Mouse (Mus musculus): Measurements from ENCODE around the gene Sema6c. TPM values are rescaled to one million over a fixed set of nuclear protein-coding genes. Genes with fewer than 3 reads are reported as not detected.

Sema6c gene
- polyA plus RNA-seq, 1 experiment from 2014 or later: 22.8 TPM

DNA sequence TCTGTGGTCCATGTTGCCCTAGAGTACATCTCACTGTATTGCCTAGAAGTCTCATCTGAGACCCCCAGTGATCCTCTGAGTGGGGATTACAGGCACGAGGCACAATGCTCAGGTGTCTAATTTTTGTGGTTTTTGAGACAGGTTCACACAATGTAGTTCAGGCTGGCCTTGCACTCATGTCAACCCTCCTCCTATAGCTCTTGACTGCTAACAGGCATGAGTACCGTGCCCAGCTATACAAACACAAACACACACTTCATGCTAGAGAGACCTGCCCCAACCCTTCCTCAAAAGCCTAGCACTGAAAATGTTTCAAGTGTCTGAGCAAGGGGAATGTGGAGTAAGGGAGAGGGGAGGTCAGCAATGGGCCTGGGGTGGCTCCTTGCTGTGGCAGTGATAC is 25.8 kb downstream of the Sema6c start:
- no peak overlapping the region for H3K9ac ChIP-seq (ENCODE audit: low read length)
- H3K9me3 ChIP-seq (replicated peaks; ENCODE audit: control insufficient read depth, low read length): no peaks in the 10 kb centered on the region
- peaks cover 70% of the 10 kb centered on the region for H3K36me3 ChIP-seq (ENCODE audit: control insufficient read depth, insufficient read depth, low read length)
- no peaks in the 10 kb centered on the region for H3K27me3 ChIP-seq (replicated peaks; ENCODE audit: control insufficient read depth, insufficient read depth, low read length)
- H3K4me3 ChIP-seq (ENCODE audit: low read depth, low read length): no peak overlapping the region
- DNase-seq (ENCODE audit: low spot score) (no peak), ATAC-seq (no peak)
- 90% methylated on average over 2 of the region's 2 CpGs for WGBS
- no peaks in the 10 kb centered on the region for H3K4me1 ChIP-seq (ENCODE audit: control insufficient read depth, insufficient read depth, low read length)
- no peak overlapping the region for H3K27ac ChIP-seq (ENCODE audit: low read depth, low read length)
- H3K4me2 ChIP-seq (ENCODE audit: low read length): no peak overlapping the region

DNA sequence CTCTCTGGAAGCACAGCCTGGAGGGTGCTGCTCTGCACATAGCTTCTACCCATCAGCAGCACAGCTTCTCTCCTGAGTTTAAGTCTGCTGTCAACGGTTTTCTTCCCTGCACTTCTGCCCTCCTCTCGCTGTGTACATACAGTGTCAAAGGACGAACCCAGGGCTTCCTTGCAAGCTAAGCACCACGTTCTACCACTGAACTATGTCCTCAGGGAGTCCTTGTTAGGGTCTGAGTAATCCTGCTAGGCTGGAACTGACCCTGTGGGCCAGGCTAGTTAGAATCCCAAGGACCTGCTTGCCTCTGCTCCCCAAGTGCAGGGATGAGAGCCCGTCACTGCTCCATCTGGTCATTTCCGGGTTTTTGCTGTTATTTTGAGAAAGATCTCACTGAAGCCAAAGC is 26.6 kb downstream of the Sema6c start:
- H3K9me3 ChIP-seq (replicated peaks; ENCODE audit: control insufficient read depth, low read length): no peaks in the 10 kb centered on the region
- H3K27me3 ChIP-seq (replicated peaks; ENCODE audit: control insufficient read depth, insufficient read depth, low read length): no peaks in the 10 kb centered on the region
- no peak overlapping the region for H3K4me2 ChIP-seq (ENCODE audit: low read length)
- H3K4me1 ChIP-seq (ENCODE audit: control insufficient read depth, insufficient read depth, low read length): no peaks in the 10 kb centered on the region
- H3K36me3 ChIP-seq (ENCODE audit: control insufficient read depth, insufficient read depth, low read length): peaks cover 70% of the 10 kb centered on the region
- no peak overlapping the region for H3K4me3 ChIP-seq (ENCODE audit: low read depth, low read length)
- H3K27ac ChIP-seq (ENCODE audit: low read depth, low read length): no peak overlapping the region
- ATAC-seq: no peak
- WGBS: 88% methylated on average over 6 of the region's 6 CpGs
- DNase-seq (ENCODE audit: low spot score): no peak
- no peak overlapping the region for H3K9ac ChIP-seq (ENCODE audit: low read length)

DNA sequence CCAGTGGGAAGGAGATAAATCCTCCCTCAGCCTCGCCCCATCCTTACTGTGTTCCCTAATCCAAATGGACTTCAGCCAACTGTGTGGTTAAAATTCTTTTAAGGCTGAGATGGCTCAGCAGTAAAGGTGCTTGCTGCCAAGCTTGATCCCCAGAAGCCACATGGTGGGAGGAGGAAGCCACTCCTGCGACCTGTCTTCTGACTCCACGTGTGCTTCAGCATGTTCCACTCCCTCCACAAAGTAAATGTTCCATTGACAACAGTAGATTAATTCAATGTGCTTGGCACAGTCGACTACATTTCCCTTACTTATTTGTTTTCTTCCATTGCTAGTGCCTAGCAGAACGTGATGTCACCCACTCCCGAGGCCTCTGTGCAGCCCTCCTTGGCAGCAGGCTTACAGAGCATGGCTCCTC is 34.5 kb downstream of the Sema6c start:
- no peak overlapping the region for H3K27ac ChIP-seq (ENCODE audit: low read depth, low read length)
- no peak overlapping the region for H3K4me2 ChIP-seq (ENCODE audit: low read length)
- peaks cover 62% of the 10 kb centered on the region for H3K36me3 ChIP-seq (ENCODE audit: control insufficient read depth, insufficient read depth, low read length)
- no peak overlapping the region for H3K4me3 ChIP-seq (ENCODE audit: low read depth, low read length)
- H3K9ac ChIP-seq (ENCODE audit: low read length): no peak overlapping the region
- no peaks in the 10 kb centered on the region for H3K4me1 ChIP-seq (ENCODE audit: control insufficient read depth, insufficient read depth, low read length)
- H3K9me3 ChIP-seq (replicated peaks; ENCODE audit: control insufficient read depth, low read length): no peaks in the 10 kb centered on the region
- WGBS: 76% methylated on average over 6 of the region's 6 CpGs
- ATAC-seq (no peak), DNase-seq (ENCODE audit: low spot score) (no peak)
- H3K27me3 ChIP-seq (replicated peaks; ENCODE audit: control insufficient read depth, insufficient read depth, low read length): no peaks in the 10 kb centered on the region

DNA sequence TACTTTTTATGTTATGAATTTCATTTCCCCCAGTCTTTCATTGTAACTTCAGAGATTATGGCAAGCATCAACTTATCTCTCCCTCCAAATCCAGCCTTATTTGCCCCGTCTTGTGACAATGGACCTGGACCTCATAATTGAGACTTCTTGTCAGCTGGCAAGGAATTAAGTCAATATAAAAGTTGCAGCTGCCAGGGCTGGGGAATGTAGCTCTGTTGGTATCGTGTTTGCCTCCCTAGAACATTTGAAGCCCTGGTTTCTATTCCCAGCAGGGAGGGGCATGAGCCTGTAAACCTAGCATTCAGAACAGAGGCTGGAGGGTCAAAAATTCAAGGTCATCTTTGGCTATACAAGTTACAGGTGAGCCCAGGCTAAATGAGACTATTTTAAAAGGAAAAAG is 35.5 kb downstream of the Sema6c start:
- peaks cover 62% of the 10 kb centered on the region for H3K36me3 ChIP-seq (ENCODE audit: control insufficient read depth, insufficient read depth, low read length)
- whole genome bisulfite sequencing: 85% methylated on average over 2 of the region's 2 CpGs
- no peak overlapping the region for H3K27ac ChIP-seq (ENCODE audit: low read depth, low read length)
- H3K27me3 ChIP-seq (replicated peaks; ENCODE audit: control insufficient read depth, insufficient read depth, low read length): no peaks in the 10 kb centered on the region
- H3K4me3 ChIP-seq (ENCODE audit: low read depth, low read length): no peak overlapping the region
- no peak overlapping the region for H3K9ac ChIP-seq (ENCODE audit: low read length)
- no peak for DNase-seq (ENCODE audit: low spot score)
- no peak for ATAC-seq
- H3K4me1 ChIP-seq (ENCODE audit: control insufficient read depth, insufficient read depth, low read length): no peaks in the 10 kb centered on the region
- H3K4me2 ChIP-seq (ENCODE audit: low read length): no peak overlapping the region
- H3K9me3 ChIP-seq (replicated peaks; ENCODE audit: control insufficient read depth, low read length): no peaks in the 10 kb centered on the region

DNA sequence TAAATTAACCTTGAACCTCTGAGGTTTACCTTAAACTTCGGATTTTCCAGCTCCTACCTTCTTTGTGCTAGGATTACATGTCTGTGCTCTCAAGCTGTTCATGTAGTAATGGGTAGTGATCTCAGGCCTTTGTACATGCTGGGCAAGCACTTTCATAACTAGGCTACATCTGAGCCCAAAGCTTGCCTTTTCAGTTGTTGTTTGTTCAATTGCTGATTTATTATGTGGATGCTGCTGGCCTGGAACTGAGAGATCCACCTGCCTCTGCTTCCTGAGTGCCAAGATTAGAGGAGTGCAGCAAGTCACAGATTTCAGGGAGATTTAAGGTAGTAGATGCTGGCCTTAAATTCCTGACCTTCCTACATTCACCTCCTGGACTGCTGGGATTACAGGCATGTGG is 38.8 kb downstream of the Sema6c start:
- Histone ChIP-seq H3K27ac (ENCODE audit: low read depth, low read length) (no peak overlapping the region), H3K9me3 (replicated peaks; ENCODE audit: control insufficient read depth, low read length) (no peaks in the 10 kb centered on the region), H3K9ac (ENCODE audit: low read length) (no peak overlapping the region), H3K4me1 (ENCODE audit: control insufficient read depth, insufficient read depth, low read length) (no peaks in the 10 kb centered on the region), H3K4me2 (ENCODE audit: low read length) (no peak overlapping the region), H3K36me3 (ENCODE audit: control insufficient read depth, insufficient read depth, low read length) (peaks cover 85% of the 10 kb centered on the region), H3K27me3 (replicated peaks; ENCODE audit: control insufficient read depth, insufficient read depth, low read length) (no peaks in the 10 kb centered on the region), H3K4me3 (ENCODE audit: low read depth, low read length) (no peak overlapping the region)
- WGBS: 87% methylated on average over 1 of the region's 1 CpGs
- DNase-seq (ENCODE audit: low spot score) (no peak), ATAC-seq (no peak)

DNA sequence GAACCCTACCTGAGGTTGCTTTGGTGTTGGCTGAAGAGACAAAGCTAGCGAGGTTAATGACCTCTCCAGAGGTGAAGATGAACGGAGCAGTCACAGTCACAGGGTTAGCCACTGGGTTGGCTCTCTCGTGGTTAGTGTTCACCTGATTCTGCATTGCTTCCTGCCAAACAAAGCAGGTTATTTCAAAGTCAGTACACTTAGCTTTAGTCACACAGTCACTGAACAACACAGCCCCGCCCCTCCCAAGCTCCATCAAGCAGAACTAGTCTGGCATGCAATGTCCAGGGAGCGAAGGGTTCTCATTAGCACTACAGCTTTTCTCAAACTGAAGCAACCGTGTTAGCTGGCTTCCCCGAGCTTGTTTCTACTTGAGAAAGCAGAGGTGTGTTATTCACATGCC is 39.9 kb downstream of the Sema6c start:
- H3K4me3 ChIP-seq (ENCODE audit: low read depth, low read length): no peak overlapping the region
- H3K9me3 ChIP-seq (replicated peaks; ENCODE audit: control insufficient read depth, low read length): no peaks in the 10 kb centered on the region
- 75% methylated on average over 7 of the region's 7 CpGs for WGBS
- ATAC-seq (no peak), DNase-seq (ENCODE audit: low spot score) (no peak)
- H3K4me2 ChIP-seq (ENCODE audit: low read length): no peak overlapping the region
- peaks cover 84% of the 10 kb centered on the region for H3K36me3 ChIP-seq (ENCODE audit: control insufficient read depth, insufficient read depth, low read length)
- no peak overlapping the region for H3K9ac ChIP-seq (ENCODE audit: low read length)
- no peak overlapping the region for H3K27ac ChIP-seq (ENCODE audit: low read depth, low read length)
- no peaks in the 10 kb centered on the region for H3K4me1 ChIP-seq (ENCODE audit: control insufficient read depth, insufficient read depth, low read length)
- H3K27me3 ChIP-seq (replicated peaks; ENCODE audit: control insufficient read depth, insufficient read depth, low read length): no peaks in the 10 kb centered on the region

DNA sequence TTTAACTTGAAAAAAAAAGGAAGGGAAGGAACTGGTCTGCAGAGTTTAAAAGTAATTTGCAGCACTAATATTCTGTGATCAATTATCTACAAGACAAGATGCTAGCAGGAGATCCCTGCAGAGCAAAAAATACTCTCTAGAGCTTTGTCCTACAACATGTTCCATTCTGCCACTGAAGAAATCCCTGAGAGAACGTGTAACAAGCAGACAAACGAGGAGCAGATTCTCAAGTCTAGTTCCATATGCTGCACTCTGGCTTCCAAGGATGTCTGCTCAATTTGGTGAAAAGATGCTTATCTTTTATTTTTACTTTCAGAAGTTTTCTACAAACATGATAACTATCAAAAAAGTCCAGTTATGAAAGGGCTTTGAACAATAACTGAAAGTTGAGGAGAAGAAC is 40.3 kb downstream of the Sema6c start:
- 63% methylated on average over 2 of the region's 2 CpGs for WGBS
- H3K9me3 ChIP-seq (replicated peaks; ENCODE audit: control insufficient read depth, low read length): no peaks in the 10 kb centered on the region
- peaks cover 82% of the 10 kb centered on the region for H3K36me3 ChIP-seq (ENCODE audit: control insufficient read depth, insufficient read depth, low read length)
- ATAC-seq (no peak), DNase-seq (ENCODE audit: low spot score) (no peak)
- H3K9ac ChIP-seq (ENCODE audit: low read length): no peak overlapping the region
- H3K4me3 ChIP-seq (ENCODE audit: low read depth, low read length): no peak overlapping the region
- H3K4me1 ChIP-seq (ENCODE audit: control insufficient read depth, insufficient read depth, low read length): no peaks in the 10 kb centered on the region
- no peak overlapping the region for H3K27ac ChIP-seq (ENCODE audit: low read depth, low read length)
- no peak overlapping the region for H3K4me2 ChIP-seq (ENCODE audit: low read length)
- H3K27me3 ChIP-seq (replicated peaks; ENCODE audit: control insufficient read depth, insufficient read depth, low read length): no peaks in the 10 kb centered on the region

DNA sequence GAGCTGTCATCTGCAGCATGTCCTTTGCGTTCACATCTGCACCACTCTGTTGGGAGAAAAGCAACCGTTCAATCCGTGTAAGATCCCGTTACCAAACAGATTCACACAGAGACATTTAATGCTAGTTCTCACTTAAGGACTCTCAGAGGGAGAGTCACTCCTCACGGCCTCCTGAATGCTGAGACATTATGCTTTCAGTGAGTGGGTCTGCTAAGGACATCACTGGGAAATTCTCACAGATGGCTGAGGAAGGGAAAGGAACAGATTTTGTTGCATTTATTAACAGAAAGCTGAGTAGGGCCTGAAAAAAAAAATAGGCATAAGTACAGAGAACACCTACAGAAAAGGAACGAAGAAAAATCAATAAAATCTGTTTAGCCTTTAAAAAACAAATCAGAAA is 43.6 kb downstream of the Sema6c start:
- Histone ChIP-seq H3K9me3 (replicated peaks; ENCODE audit: control insufficient read depth, low read length) (no peaks in the 10 kb centered on the region), H3K9ac (ENCODE audit: low read length) (no peak overlapping the region), H3K27me3 (replicated peaks; ENCODE audit: control insufficient read depth, insufficient read depth, low read length) (no peaks in the 10 kb centered on the region), H3K4me1 (ENCODE audit: control insufficient read depth, insufficient read depth, low read length) (no peaks in the 10 kb centered on the region), H3K4me2 (ENCODE audit: low read length) (no peak overlapping the region), H3K36me3 (ENCODE audit: control insufficient read depth, insufficient read depth, low read length) (peaks cover 74% of the 10 kb centered on the region), H3K27ac (ENCODE audit: low read depth, low read length) (no peak overlapping the region), H3K4me3 (ENCODE audit: low read depth, low read length) (no peak overlapping the region)
- ATAC-seq (no peak), DNase-seq (ENCODE audit: low spot score) (no peak)
- 91% methylated on average over 6 of the region's 6 CpGs for WGBS

DNA sequence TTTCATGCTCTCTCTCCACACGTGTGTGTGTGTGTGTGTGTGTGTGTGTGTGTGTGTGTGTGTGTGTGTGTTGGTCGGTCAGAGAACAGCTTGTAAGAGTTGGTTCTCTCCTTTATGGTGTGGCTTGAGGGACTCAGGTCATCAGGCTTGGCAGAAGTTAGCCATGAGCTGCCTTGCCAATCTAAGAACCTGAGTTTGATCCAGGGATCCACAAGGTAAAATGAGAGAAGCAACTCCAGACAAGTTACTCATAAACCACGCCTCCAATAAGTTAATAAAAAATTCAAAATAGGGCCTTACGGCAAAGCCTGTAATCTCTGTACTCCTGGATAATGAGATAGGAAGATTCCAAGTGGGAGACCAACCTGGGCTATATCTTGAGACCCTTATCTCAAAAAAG is 48.0 kb downstream of the Sema6c start:
- no peaks in the 10 kb centered on the region for H3K4me1 ChIP-seq (ENCODE audit: control insufficient read depth, insufficient read depth, low read length)
- no peak overlapping the region for H3K4me2 ChIP-seq (ENCODE audit: low read length)
- no peak overlapping the region for H3K9ac ChIP-seq (ENCODE audit: low read length)
- WGBS: 89% methylated on average over 4 of the region's 4 CpGs
- ATAC-seq (no peak), DNase-seq (ENCODE audit: low spot score) (no peak)
- H3K27ac ChIP-seq (ENCODE audit: low read depth, low read length): no peak overlapping the region
- peaks cover 39% of the 10 kb centered on the region for H3K36me3 ChIP-seq (ENCODE audit: control insufficient read depth, insufficient read depth, low read length)
- H3K4me3 ChIP-seq (ENCODE audit: low read depth, low read length): no peak overlapping the region
- no peaks in the 10 kb centered on the region for H3K9me3 ChIP-seq (replicated peaks; ENCODE audit: control insufficient read depth, low read length)
- no peaks in the 10 kb centered on the region for H3K27me3 ChIP-seq (replicated peaks; ENCODE audit: control insufficient read depth, insufficient read depth, low read length)

DNA sequence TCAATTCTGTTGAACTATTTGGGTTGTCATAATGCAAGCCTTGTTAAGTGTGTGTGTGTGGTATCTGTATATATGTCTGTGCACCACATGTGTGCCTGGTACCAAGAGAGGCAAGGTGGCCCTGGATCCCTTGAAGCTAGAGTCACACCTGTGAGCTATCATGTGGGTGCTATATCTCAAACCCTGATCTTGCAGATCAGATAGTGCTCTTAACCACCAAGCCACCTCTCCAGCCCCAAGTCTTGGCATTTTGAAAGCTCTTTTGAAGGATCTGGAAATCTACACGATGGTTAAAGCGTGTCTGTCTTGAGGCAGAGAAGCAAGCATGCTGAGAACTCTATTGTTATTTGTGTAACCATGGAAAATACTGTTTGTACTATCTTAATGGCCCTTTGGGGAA is 50.3 kb downstream of the Sema6c start:
- H3K4me3 ChIP-seq (ENCODE audit: low read depth, low read length): no peak overlapping the region
- no peak overlapping the region for H3K9ac ChIP-seq (ENCODE audit: low read length)
- ATAC-seq: no peak
- peaks cover 25% of the 10 kb centered on the region for H3K36me3 ChIP-seq (ENCODE audit: control insufficient read depth, insufficient read depth, low read length)
- H3K27me3 ChIP-seq (replicated peaks; ENCODE audit: control insufficient read depth, insufficient read depth, low read length): no peaks in the 10 kb centered on the region
- 81% methylated on average over 2 of the region's 2 CpGs for WGBS
- no peak overlapping the region for H3K4me2 ChIP-seq (ENCODE audit: low read length)
- H3K9me3 ChIP-seq (replicated peaks; ENCODE audit: control insufficient read depth, low read length): no peaks in the 10 kb centered on the region
- no peak for DNase-seq (ENCODE audit: low spot score)
- H3K4me1 ChIP-seq (ENCODE audit: control insufficient read depth, insufficient read depth, low read length): no peaks in the 10 kb centered on the region
- no peak overlapping the region for H3K27ac ChIP-seq (ENCODE audit: low read depth, low read length)
